Mouse (Mus musculus) heart, adult 2 months (tissue): ENCODE data around the gene Car14. TPM values are rescaled to one million over a fixed set of nuclear protein-coding genes. Genes with fewer than 3 reads are reported as not detected.
"Not testable (repeated sequence)": the region's sequence is repeated elsewhere in the genome, so short reads cannot be mapped to it uniquely, and the experiment has no call there.

ENCODE experiments used
- DNase-seq, 2 experiments: peaks; one replicate each; pipeline ENCODE4 v3.0.0; 2021
- H3K27ac ChIP-seq: fragments of 200-600 bp; 2 replicates; pipeline ENCODE4 v1.8.1; 2022
- H3K27me3 ChIP-seq: fragments of 200-500 bp; 2 replicates; pipeline ENCODE4 v1.6.1; 2012; ENCODE audit warnings: mild to moderate bottlenecking, low read length, inconsistent platforms, mixed read lengths; ENCODE audit not compliant: control insufficient read depth, insufficient read depth
- H3K36me3 ChIP-seq: fragments of 200-500 bp; 2 replicates; pipeline ENCODE4 v1.6.1; 2012; ENCODE audit warnings: low read length, inconsistent platforms; ENCODE audit not compliant: control insufficient read depth, insufficient read depth
- H3K4me1 ChIP-seq: fragments of 200-500 bp; 2 replicates; pipeline ENCODE4 v1.6.1; 2011; ENCODE audit warnings: low read length; ENCODE audit not compliant: control insufficient read depth, insufficient read depth
- H3K4me3 ChIP-seq: fragments of 200-600 bp; 2 replicates; pipeline ENCODE4 v1.8.1; 2022
- H3K79me2 ChIP-seq: fragments of 200-500 bp; replicated peaks from 2 replicates; pipeline ENCODE4 v1.6.1; 2012; ENCODE audit warnings: mild to moderate bottlenecking, inconsistent platforms, low read length, moderate library complexity, mixed read lengths; ENCODE audit not compliant: control insufficient read depth, insufficient read depth
- H3K9ac ChIP-seq: fragments of 200-500 bp; 2 replicates; pipeline ENCODE4 v1.6.1; 2012; ENCODE audit warnings: low read depth, mild to moderate bottlenecking, control low read depth, inconsistent platforms, low read length, mixed read lengths
- CTCF ChIP-seq: fragments of 200-600 bp; IDR thresholded peaks from 2 replicates; pipeline ENCODE4 v1.8.1; 2022; ENCODE audit warnings: antibody characterized with exemption, mild to moderate bottlenecking, moderate library complexity
- EP300 ChIP-seq: fragments of 200-500 bp; IDR thresholded peaks from 2 replicates; pipeline ENCODE4 v1.6.1; 2011; ENCODE audit warnings: low read depth, low read length, control low read depth; ENCODE audit not compliant: insufficient read depth
- POLR2A ChIP-seq: fragments of 200-500 bp; IDR thresholded peaks from 2 replicates; pipeline ENCODE4 v1.6.1; 2011; ENCODE audit warnings: mild to moderate bottlenecking, low read depth, low read length, control low read depth; ENCODE audit not compliant: insufficient read depth
- WGBS: fragments of 180-500 bp; shearing (Covaris S2); methylation state at CpG from one replicate; pipeline ENCODE4 v1.1.7; 2018; 5-methylcytosine and 5-hydroxymethylcytosine counted together
- intact Hi-C: fragments of 180-260 bp; cut with DNase I; formaldehyde crosslinking; loops from one replicate; pipeline ENCODE4 v1.15.1; 2025
- polyA plus RNA-seq: library from polyadenylated mRNA; depleted of rRNA; stranded (reverse); fragments of >200 nt; gene quantifications from 2 replicates; pipeline ENCODE4 v1.2.3, GENCODE M21; 2012
- total RNA-seq, 2 experiments: library from RNA; stranded (reverse); gene quantifications; 2 replicates each; pipeline ENCODE4 v1.2.3; 2021

The Car14 gene
- total and polyA plus RNA-seq, 3 experiments, result 146 to 227 (median 208) TPM

DNA sequence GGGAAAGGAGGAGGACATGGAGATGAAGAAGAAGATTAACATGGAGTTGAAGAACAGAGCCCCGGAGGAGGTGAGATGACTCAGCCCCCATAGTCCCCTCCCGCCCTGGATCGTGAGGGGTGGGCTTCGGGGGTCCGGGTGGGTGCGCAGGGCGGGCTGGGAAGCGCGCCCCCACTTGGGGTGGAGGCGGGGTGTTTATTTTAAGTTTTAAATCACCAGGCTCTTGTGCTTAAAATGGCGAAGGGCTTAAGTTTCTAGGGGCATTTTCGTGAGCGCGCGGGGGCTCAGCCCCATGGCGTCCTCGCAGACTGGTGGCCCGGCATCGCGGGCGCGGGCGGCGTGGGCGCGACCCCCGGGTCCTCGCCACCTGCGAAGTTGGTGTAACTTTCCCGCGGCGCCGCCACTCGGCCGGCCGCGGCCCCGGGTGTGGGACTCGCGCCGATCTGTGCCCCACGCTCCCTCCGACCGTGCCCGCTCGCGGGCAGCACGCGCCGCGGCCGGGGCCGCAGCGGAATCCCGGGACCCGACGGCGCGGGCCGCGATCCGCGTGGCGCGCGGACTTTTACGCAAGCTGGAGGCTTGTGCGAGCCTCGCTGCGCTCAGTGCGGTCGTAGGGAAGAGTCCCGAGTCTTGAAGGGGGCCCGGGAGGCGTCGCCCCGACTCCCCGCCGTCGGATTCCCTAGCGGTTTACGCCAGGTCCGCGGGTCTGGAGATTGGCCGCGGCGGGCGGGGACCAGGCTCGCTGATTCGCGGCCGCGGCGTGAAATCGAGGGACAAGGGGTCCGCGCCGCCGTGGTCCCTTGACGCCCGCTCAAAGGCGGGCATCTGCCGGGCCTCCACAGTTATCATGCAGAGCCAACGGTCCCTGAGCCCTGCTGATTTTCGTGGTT lies 25.3 kb upstream of the Car14 start:
- H3K4me1 ChIP-seq, result peaks cover 2% of the 10 kb centered on the region
- peak overlapping the region; percentile 97 for H3K4me3 ChIP-seq
- peak; percentile 69 to 71 for DNase-seq
- under 1% methylated on average over 103 of the region's 105 CpGs for WGBS
- no peaks in the 10 kb centered on the region for H3K27me3 ChIP-seq
- intact Hi-C loops, result loop anchor here (2.0 kb wide), 1 partner anchor 15 kb away; no protein-coding TSS in a partner anchor
- H3K36me3 ChIP-seq, result no peaks in the 10 kb centered on the region
- H3K79me2 ChIP-seq, result no peaks in the 10 kb centered on the region
- H3K27ac ChIP-seq, result peak overlapping the region; percentile 92
- TF ChIP-seq EP300 (no peak), POLR2A (no peak), CTCF (peak; percentile 29)
- peak overlapping the region; percentile 83 for H3K9ac ChIP-seq

DNA sequence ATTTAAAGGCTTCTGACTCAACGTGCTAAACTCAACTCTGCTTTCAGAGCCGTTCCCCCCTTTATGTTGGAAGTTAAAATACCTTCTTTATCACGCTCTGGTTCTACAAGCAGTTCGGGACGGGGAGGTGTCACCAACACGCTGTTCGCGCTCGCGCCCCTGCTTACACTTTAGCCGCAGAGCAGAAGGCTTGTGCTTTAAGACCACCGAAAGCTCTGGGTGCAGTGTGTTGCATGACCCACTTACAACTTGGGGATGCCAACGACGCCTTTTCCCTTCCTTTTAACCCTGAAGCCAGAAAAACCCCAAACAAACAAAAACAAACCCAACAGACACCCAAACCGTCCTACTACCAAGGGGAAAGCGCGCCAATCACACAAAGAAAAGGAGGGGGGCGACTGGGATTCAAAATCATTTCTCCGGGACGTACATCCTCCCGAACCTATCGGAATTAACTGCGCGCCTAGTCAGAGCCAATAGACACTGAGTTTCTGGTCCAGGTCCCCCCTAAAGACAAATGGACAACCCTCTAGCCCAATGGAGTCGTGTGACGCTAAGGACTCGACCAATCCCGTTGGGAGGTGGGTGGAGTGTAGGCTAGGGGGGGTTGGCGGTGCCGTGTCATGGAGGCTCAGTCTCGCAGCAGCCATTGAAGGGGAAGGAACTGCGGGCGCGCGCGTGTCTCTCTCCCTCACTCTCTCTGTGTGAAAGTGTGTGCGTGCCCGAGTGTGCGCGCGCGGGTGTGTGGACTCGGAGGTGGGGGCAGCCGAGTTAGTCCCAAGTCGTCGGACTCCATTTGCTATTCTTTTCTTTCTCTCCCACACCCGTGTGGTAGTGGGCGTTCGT lies 24.4 kb upstream of the Car14 start, which contains the start of gene Anp32e:
Gene Anp32e, plus strand, starts transcription at position 589 of the 846 bp plus-strand sequence.
- H3K9ac ChIP-seq, result peak within 1 kb of the TSS; percentile 83
- TF ChIP-seq CTCF (no peak), EP300 (peak; percentile 86), POLR2A (peak; percentile 94)
- peaks cover 2% of the 10 kb centered on the region for H3K4me1 ChIP-seq
- DNase-seq, result peak; percentile 97
- no peaks in the 10 kb centered on the region for H3K79me2 ChIP-seq
- H3K36me3 ChIP-seq, result no peaks in the 10 kb centered on the region
- H3K4me3 ChIP-seq, result peak within 1 kb of the TSS; percentile 97
- intact Hi-C loops, result no loop called here
- H3K27ac ChIP-seq, result peak within 1 kb of the TSS; percentile 92
- under 1% methylated on average over 49 of the region's 49 CpGs for WGBS
- no peaks in the 10 kb centered on the region for H3K27me3 ChIP-seq

DNA sequence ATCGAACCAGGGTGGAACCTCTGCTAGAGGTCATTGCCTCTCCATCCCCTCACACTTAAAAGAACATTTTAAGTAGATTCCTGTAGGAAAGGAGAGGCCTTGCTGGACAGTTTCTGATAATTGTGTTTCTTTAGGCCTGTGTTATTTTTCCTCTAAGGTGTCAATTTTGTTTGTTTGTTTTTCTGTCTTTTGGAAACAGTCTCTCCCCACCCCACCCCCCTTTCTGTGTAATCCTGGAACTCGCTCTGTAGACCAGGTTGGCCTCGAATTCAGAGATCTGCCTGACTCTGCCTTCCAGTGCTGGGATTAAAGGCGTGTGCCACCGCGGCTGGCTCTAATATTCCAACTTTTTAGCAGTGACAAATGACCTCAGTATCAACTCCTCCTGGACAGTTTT lies 23.8 kb upstream of the Car14 start:
- H3K4me3 ChIP-seq, result peak overlapping the region; percentile 57
- H3K27me3 ChIP-seq, result no peaks in the 10 kb centered on the region
- no peak for TF ChIP-seq CTCF
- TF ChIP-seq POLR2A, result no peak
- TF ChIP-seq EP300, result no peak
- no peak overlapping the region for H3K27ac ChIP-seq
- WGBS, result 44% methylated on average over 6 of the region's 6 CpGs
- peaks cover 2% of the 10 kb centered on the region for H3K4me1 ChIP-seq
- H3K79me2 ChIP-seq, result no peaks in the 10 kb centered on the region
- intact Hi-C loops, result no loop called here
- H3K9ac ChIP-seq, result no peak overlapping the region; the same call in 1 of the 2 replicates
- H3K36me3 ChIP-seq, result no peaks in the 10 kb centered on the region
- DNase-seq, result no peak

DNA sequence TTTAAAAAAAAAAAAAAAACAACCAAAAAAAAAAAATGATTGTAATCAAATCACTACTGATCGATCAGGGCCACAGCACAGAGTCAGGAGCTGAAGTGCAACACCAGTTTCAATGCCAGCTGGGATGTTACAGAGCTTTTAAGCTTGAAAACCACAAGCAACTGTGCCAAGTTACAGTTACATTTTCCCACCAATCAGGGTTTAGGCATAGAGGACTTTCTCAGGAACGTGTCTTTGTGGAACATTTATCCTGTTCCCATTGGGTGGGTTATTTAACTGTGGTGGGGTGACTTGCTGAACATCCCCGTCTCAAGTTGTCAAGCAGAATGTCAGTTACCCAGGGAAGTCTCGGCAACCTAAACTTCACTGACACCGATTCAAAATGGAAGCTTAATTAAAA lies 20.6 kb upstream of the Car14 start:
- intact Hi-C loops, result no loop called here
- Histone ChIP-seq H3K27me3 (no peaks in the 10 kb centered on the region), H3K27ac (no peak overlapping the region), H3K4me3 (no peak overlapping the region), H3K4me1 (no peaks in the 10 kb centered on the region), H3K36me3 (no peaks in the 10 kb centered on the region), H3K79me2 (no peaks in the 10 kb centered on the region), H3K9ac (no peak overlapping the region)
- TF ChIP-seq POLR2A, result no peak
- no peak for TF ChIP-seq EP300
- no peak for DNase-seq
- WGBS, result 80% methylated on average over 5 of the region's 5 CpGs

DNA sequence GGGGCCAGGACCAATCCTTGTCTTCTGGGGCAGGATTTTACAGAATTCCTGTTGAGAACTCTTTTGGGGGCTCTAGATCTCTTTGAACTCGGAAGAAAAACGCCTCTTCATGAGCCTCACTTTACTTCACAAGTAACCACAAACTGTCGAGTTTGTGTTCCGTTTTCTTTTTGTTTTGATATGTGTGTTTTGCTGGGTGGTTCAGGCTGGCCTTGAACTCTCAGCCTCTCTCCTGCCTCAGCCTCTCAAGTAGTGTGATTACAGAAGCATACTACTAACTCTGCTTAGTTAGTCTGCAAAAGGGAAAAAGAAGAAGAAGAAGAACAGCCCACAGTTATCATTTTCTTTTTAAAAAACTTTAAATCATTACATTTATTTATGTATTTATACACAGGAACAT lies 19.7 kb upstream of the Car14 start:
- no peaks in the 10 kb centered on the region for H3K36me3 ChIP-seq
- H3K4me1 ChIP-seq, result no peaks in the 10 kb centered on the region
- H3K27ac ChIP-seq, result no peak overlapping the region
- H3K4me3 ChIP-seq, result no peak overlapping the region
- intact Hi-C loops, result no loop called here
- no peaks in the 10 kb centered on the region for H3K27me3 ChIP-seq
- TF ChIP-seq POLR2A (no peak), CTCF (no peak), EP300 (no peak)
- WGBS, result 63% methylated on average over 4 of the region's 4 CpGs
- DNase-seq, result no peak
- no peak overlapping the region for H3K9ac ChIP-seq
- H3K79me2 ChIP-seq, result no peaks in the 10 kb centered on the region

DNA sequence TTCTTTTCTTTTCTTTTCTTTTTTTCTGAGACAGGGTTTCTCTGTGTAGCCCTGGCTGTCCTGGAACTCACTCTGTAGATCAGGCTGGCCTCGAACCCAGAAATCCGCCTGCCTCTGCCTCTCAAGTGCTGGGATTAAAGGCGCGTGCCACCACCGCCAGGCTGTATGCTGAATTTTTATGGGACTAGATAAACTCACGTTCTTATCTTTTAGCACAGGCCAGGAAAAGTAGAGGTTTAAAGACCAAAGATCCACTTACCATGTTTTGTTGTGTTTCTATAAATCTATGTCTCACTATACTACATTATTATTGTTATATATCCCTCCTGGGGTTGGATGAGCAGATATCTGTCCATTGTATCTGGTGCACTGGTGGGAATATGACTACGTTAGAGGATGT lies 18.9 kb upstream of the Car14 start:
- DNase-seq, H3K27ac ChIP-seq, intact Hi-C loops, H3K4me1 ChIP-seq, H3K79me2 ChIP-seq, H3K9ac ChIP-seq, H3K36me3 ChIP-seq, H3K4me3 ChIP-seq, H3K27me3 ChIP-seq: not testable (repeated sequence)
- 85% methylated on average over 7 of the region's 7 CpGs for WGBS

DNA sequence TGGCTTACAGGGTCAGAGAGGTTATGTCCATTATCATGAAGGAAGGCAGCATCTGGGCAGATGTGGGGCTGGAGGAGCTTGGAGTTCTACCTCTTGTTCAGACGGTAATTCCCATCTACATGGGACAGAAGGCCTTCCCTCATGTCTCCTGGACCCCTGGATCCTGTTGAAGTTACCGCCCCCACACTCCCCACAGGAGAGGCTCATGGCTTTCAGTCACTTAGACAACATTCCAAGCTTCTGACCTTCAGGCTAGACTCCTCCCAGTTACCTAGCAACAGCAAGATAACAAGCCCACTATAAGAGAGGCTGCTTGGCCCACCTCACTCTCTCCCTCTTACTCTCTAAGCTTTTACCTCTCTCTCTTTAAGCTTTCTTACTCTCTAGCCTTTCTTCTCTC lies 16.0 kb upstream of the Car14 start:
- H3K27me3 ChIP-seq, H3K4me1 ChIP-seq, H3K9ac ChIP-seq, H3K36me3 ChIP-seq, H3K4me3 ChIP-seq, intact Hi-C loops, H3K79me2 ChIP-seq, H3K27ac ChIP-seq, DNase-seq: not testable (repeated sequence)
- 61% methylated on average over 2 of the region's 2 CpGs for WGBS
